Mouse (Mus musculus): ENCODE data around the gene Cstf2t.

DNA sequence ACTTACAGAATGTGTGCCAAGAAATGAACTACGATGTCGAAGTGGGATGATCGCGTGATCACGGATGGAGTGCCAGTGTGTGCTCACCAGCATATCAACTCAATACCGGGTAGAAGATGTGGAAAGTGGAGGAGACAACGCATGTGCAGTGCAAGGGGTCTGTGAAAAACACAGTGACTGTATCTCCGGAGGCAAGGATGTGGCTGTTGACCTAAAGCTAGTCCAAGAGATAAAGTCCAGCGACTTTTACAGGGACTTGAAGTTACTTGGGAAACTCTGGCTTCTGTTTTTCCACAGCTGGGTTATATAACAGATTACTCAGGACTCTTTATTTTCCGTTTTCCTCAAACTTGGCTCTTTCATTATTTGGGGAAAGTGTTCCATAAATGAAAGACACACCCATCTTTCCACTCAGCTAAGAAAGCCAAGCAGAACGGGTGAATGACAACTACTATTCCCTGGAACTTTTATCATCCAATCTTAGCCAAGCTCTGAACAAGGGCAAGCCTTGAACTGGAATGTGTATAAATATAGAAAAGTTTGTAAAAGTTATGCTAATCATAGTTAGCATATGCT lies 17.3 kb upstream of the Cstf2t start:
- TF ChIP-seq EP300 (IDR thresholded peaks at IDR 0.05; ENCODE audit: insufficient read depth, low read depth, low read length) (no peak), CTCF (IDR thresholded peaks at IDR 0.05; ENCODE audit: low read depth, low read length) (no peak)
